Mouse (Mus musculus): Measurements from ENCODE around the gene Mavs. TPM values are rescaled to one million over a fixed set of nuclear protein-coding genes. Genes with fewer than 3 reads are reported as not detected.
A peak's percentile ranks its signal among the peaks of the same experiment; 100 is the strongest.
"Not testable (repeated sequence)": the region's sequence is repeated elsewhere in the genome, so short reads cannot be mapped to it uniquely, and the experiment has no call there.

Gene Mavs
- total RNA-seq, 2 experiments from 2014 or later: 39.6 to 44.6 TPM

DNA sequence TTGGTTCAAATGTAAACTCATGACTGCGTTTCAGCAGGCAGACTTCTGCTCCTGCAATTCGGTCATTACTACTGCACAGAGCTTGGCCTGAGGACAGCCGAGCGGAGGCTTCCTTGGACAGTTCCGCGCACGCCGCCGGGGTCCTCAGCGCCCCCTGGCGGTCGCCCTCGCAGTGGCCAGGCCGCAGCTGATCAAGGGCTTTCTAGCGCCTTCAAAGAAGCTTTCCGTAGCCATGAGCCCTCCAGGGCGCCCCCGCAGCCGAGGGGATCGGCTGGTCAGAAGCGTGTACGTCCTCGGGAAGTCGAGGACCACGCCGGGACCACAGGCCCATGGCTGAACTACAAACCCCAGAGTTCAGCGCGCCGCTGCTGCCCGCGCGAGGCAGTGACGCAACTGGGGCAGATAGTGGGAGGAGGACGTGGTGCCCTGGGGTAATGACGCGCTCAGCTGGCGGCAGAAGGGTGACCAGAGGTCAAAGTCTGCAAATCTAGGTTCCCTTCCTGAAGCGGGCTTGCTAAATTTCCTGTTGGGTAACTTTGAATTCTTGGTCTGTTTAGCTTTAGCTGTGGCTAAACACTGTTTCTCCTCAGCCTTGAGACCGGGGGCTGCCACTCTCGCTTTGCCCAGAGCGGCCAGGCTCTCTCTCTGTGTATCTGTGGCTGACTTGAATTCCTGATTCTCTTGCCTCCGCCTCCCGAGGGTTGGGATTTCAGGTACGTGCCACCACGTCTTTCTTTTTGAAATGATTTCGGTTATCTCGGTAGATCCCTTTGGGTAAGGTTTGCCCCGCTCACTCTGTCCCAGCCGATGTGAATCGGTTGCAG lies 23.7 kb upstream of the Mavs start:
- intact Hi-C loops (cut with DNase I): loop anchor here (2.0 kb wide), 4 partner anchors 25 to 115 kb away; partner anchors contain the start of genes Cenpb and Mavs
- peak; percentile 98 for DNase-seq

DNA sequence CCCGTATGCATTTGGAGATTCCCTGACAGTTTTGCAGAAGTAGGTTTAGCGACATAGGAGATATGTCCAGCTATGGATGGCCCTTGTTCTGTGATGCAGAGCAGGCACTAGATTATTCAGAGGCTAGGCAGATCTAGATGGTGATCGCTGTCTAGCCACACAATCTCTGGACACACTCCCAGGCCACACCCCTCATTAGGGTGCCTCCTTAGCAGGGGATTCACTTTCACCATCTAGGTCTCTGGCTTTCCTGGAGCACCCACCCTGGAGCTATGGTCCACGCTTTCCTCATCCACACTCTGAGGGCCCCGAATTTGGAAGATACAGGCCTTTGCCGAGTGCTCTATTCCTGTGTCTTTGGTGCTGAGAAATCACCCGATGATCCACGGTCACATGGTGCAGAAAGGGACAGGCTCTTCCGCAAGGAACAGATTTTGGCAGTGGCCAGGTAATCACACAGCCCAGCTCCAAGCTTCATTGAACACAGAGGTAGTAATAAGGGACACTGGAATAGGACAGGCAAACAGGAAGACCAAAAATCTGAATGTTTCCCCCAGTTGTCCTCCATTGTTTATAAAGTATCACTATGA lies 22.7 kb upstream of the Mavs start:
- DNase-seq: peak; percentile 43 to 50
- intact Hi-C loops (cut with DNase I): loop anchor here (2.0 kb wide), 3 partner anchors 24 to 116 kb away; partner anchors contain the start of gene Mavs

DNA sequence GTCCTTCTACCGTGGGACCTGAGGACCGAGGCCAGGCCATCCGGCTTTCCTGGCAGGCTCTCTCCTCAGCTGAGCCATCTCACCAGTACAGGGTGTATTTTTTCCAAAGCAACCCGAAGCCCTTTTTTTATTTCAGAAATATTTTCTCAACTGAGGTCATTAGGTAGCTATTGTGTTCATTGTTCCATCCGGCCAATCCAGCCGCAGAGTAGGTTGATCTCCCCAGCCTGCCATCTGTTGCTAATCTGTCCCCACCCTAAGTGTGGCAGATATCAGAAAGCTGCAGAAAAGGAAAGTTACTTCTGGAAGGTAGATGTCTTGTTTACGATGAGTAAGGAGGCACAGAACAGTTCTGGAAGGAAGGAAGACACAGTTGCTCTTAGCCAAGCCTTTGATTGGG lies 20.1 kb upstream of the Mavs start:
- intact Hi-C loops (cut with DNase I): no loop called here
- DNase-seq: peak in 1 of 2 experiments; percentile 29

DNA sequence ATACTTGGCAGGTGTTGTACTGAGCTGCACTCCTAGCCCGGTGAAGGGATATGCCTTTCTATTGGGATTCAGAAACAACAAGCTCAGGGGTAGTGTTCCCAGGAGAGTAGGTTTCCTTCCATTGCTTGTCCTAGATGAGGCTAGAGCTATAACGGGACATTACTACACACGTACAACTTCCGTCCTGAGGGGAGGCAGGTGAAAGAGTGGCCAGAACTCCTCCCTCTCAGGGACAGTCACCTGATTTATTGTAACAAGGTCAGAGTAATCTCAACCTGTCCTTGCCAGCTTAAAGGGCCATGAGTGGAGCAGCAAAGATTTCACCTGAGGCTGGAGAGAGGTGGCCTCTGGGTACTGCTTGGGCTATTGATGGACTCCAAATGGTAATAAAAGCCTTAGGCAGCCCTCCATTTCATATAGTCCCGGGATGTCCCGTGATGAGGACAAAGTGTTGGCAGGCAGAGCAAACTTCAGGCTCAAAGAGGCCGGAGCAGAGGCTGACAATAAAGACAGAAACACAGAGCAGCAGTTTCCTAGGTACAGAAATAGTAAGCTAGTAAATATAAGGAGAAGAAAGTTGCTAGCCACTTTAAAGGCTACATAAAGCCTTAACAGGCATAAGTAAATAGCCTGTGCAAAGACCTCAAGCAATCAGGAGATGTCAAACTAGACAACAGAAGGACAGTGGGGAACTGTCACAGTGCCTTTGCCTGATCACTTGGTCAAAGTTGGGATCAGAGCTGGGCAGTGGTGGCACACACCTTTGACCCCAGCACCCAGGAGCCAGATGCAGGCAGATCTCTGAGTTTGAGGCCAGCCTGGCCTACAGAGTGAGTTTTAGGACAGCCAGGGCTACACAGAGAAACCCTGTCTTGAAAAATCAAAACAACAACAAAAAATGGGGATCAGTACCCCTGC lies 17.7 kb upstream of the Mavs start:
- intact Hi-C loops (cut with DNase I): no loop called here
- peak; percentile 75 to 76 for DNase-seq

DNA sequence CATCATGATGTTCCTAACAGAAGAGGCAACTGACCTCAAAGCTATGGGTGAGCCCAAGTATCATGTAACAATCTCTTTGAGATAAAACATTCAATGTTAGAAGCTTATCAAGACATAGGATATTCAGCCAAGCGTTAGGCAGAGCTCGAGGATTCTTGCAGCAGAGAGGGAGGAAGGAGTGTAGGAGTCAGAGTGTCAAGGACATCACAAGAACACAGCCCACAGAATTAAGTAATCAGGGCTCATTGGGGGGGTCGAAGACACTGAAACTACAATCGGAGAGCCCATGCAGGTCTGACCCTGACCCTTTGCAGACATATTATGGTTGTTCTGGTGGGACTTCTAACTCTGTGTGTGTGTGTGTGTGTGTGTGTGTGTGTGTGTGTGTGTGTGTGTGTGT lies 13.8 kb upstream of the Mavs start:
- DNase-seq: no peak
- intact Hi-C loops (cut with DNase I): no loop called here

DNA sequence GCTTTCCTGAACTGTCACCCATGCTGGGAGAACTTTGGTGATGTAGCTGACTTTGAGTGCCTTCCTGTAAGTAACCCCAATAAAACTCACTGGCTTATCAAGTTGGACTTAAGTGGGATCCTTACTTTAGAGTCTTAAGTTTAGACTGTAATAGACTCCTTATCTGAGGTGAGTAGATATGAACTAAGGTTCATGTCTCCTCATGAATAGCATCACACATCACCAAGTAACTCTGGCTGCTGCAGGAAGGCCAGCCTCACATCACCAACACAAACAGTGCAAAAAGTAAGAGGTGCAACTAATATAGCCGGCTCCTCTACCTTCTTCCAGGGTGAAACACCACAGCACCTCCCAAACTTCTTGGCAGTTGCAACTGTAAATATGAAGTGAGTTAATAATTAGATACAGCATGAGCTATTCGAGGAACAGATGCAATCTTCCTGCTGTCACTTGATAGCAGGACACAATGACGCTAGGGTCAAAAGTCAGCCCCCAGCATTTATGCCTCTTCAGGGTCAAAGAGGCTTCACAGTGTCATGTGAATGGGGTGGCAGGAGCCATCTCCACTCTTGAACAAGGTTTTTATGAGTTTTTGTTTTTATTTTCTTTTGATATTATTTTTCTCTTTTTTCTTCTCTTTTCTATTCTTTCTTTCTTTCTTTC lies 11.9 kb upstream of the Mavs start:
- intact Hi-C loops (cut with DNase I): no loop called here
- no peak for DNase-seq

DNA sequence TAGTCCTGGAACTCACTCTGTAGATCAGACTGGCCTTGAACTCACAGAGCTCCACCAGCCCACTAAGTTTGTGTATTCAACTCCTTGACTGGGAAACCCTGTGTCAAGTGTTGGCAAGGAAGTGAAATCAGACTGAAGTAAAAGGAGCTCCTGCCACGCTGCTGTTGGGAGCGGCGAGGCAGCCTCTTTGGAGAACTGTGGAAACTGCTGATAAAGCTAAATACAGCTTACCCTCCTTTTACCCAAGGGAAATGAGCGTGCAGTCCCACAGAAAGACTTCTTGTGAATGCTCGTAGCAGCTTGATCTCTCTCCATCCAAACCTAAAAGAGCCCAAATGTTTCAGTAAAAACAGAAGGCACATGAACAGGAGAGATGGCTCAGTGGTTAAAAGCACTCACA lies 11.3 kb upstream of the Mavs start:
- peak; percentile 24 to 25 for DNase-seq

DNA sequence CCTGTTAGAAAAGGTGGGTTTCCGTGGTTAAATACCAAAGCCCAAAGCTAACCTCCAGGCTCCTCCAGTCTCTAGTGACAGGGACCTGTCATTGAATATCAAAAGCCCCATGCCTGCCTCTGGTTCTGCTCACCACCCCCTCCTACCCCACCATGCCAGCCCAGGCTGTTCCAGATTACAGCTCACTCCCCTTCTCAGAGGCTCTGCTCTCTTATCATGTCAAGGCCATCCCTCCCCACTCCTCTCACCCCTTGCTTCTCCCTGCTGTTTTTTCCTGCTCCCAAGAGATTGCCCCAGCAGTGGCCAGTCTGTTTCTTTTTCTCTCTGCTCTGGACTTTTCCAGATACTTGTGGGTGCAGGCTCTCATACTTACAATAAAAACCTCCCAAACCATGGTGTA lies 10.3 kb upstream of the Mavs start:
- DNase-seq: no peak
- intact Hi-C loops (cut with DNase I): no loop called here

More for the DNA sequence above, 11.3 kb upstream of the Mavs start:
- intact Hi-C loops (cut with DNase I): no loop called here

DNA sequence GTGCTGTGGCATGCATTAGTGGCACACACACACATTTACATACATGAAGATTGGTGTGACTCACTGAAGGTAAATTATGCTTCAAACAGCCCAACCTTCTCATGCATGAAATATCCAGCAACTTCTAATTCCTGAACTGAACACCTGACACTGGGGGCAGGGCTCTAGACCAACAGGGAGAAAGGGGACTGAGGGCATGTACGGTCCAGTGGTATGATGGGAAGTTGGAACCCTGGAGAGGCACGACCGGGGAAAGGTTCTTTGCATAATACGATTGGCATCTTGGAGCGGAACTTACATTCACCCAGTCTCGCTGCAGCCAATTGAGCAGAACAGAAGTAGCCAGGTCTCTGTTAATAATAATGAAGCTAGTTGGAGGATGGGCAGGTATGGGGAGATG lies 8.7 kb upstream of the Mavs start:
- intact Hi-C loops (cut with DNase I): no loop called here
- DNase-seq: no peak

DNA sequence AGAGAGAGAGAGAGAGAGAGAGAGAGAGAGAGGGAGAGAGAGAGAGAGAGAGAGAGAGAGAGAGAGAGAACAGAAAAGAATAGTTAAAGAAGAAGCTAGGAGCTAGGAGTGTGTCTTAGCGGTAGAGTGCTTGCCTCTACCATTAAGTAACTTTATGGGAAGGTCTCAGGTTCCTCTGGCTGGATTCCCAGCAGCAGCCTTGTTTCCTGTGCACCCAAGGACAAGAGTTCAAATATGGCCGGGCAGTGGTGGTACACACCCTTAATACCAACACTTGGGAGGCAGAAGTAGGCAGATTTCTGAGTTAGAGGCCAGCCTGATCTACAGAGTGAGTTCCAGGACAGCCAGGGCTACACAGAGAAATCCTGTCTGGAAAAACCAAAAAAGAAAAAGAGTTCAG lies 7.2 kb upstream of the Mavs start:
- intact Hi-C loops (cut with DNase I); DNase-seq: not testable (repeated sequence)

DNA sequence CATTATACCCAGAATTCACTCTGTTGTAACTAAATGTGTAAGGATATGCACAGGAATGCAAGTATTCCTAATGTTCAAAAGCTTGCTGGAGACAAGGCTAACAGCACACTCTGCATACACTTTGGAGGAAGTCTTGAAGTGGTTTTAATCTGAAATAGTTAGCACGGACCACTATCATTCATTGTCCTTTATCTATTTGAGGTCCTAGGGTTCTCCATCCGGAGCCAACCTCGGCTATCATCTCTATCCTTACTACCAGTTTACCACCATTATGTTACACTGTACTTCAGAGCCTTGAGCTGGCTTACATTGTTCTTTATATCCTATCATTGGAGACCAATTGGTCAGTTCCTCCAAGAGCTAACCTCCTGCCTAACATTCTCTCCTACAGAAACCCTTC lies 6.6 kb upstream of the Mavs start:
- intact Hi-C loops (cut with DNase I): no loop called here
- no peak for DNase-seq

DNA sequence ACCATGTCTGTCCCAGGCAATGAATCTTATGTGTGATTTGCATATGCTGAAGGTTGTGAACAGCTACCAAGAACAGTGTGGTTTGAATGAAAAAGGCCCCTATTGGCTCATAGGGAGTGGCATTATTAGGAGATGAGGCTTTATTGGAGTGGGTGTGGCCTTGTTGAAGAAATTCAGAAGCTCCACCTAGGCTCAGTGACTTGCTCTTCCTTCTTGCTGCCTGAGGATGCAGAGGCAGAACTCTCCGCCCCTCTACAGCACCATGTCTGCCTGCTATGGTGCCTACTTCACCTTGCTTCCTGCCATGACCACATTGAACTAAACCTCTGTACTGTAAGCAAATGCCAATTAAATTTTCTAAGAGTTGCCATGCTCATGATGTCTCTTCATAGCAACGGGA lies 1.3 kb upstream of the Mavs start:
- DNase-seq: no peak
- intact Hi-C loops (cut with DNase I): no loop called here

DNA sequence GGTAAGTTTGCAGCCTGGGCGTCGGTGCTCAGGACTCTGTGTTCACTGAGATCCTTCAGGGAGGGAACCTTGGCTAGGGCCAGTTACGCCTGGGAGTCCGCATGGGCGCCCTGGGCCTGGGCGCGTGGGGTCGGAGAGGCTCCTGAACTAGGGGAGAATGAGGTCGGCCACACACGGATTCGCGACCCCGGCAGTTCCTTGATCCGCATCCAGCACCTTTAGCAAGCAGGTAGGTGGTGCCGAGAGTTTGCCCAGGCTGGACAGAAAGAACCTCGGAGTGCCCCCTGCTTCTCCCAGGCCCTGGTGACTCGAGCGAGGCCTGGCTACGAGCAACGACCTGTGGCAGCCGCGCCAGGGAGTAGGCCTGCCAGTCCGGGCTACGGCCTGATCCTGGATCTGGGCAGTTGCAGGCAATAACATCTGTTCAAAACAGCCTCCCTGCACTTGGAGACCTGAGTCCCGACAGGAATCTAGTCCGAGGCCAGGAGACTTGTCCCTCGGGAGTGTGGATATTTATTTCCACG lies 326 bp downstream of the Mavs start:
- intact Hi-C loops (cut with DNase I): loop anchor here (2.0 kb wide), 1 partner anchor 23 kb away; no protein-coding TSS in a partner anchor
- DNase-seq: peak in 1 of 2 experiments; percentile 63

DNA sequence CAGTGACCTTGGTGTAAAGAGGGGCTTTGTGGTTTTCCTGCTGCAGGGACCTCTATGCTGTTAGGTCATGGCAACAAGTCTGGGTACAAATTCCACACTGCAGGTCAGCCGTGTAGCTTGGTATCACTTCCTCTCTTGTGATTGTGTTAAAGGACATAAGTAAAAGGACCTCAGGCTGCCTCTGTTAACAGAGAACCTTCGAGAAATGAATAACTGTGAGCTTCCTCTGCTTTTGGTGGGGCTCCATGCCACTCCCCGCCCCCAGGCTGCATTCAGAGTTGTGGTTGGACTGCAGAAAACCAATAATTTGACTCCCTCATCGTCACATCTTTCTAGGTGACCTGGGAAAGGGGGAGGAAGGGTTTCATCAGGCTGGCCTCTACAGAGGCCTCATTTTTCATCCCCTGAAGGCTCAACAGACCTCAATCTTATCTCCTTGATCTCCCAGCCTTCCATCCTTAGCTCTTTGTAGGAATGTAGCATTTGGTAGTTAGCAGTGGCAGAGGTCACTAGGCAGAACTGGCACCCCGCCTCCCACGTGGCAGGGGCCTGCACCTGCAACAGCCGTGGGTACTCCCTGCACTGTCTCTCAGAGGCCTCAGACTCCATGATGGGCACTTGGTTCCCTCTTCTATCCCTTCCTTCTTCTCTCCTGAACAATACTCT lies 1.2 kb downstream of the Mavs start:
- intact Hi-C loops (cut with DNase I): loop anchor here (2.0 kb wide), 1 partner anchor 24 kb away; no protein-coding TSS in a partner anchor

DNA sequence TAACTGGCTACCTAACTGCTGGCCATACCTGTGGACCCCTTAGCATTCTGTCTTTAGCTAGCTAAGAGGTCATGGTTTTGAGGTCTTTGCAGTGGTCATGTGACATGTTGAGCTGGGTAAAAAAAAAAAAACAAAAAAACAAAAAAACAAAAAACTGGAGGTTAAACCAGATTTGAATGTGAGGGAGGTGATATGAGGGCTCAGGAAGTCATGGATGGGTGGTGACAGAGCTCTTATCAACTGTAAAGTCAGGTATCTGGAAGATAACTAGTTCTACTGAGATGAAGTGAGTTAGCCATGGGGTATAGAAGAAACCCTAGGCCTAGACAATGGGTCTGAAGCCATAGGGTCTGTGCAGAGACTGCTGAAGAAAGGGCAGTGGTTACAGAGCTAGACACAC lies 8.3 kb downstream of the Mavs start:
- intact Hi-C loops (cut with DNase I): no loop called here
- no peak for DNase-seq

More for the DNA sequence above, 1.2 kb downstream of the Mavs start:
- peak; percentile 15 to 33 for DNase-seq

DNA sequence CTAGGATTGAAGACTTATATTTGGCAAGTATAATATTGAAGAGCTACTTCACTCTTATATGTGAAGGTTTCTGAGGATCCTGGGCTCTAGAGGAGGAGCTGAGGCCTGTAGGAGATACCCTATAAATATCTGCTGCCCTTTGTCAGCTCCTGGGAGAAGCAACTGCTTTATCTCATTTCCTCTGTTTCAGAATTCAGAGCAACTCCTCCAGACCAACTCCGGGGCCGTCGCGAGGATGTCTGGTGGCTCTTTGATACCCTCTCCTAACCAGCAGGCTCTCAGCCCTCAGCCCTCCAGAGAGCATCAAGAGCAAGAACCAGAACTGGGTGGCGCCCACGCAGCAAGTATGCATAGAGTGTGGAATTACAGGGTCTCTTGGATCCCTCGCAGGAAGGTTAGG lies 9.1 kb downstream of the Mavs start:
- DNase-seq: no peak

DNA sequence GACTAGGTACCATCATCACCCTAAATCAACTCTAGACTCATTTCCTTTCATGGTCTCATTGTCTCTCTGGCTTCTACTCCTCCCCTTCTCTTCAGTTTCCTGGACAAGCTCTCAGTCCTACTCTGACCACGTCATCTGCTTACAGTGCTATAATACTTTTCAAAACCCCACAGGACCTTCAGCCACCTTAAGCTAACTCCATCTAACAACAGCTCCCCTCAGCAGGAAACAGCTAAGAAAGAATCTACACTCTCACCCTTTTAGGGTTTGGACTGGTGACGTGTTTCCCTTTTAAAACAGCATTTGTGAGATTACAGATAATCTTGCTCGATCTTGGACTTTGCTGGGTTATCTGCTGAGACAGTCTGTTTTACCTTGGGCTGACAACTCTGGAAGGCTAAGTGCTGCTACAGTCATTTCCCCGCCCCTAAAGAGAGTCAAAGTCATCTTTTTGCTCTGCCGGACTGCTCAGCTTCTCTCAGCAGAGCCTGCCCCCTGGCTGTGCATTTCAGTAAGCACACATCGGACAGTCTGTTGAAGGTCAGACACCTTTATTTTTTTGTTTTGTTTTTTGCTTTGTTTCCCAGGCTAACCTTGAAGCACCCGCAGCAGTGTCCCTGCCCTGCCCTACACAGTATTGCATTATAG lies 19.9 kb downstream of the Mavs start:
- peak; percentile 82 to 83 for DNase-seq
- intact Hi-C loops (cut with DNase I): loop anchor here (2.0 to 10.0 kb wide), 5 partner anchors 43 to 292 kb away; partner anchors contain the start of gene Cenpb

More for the DNA sequence above, 9.1 kb downstream of the Mavs start:
- intact Hi-C loops (cut with DNase I): no loop called here

DNA sequence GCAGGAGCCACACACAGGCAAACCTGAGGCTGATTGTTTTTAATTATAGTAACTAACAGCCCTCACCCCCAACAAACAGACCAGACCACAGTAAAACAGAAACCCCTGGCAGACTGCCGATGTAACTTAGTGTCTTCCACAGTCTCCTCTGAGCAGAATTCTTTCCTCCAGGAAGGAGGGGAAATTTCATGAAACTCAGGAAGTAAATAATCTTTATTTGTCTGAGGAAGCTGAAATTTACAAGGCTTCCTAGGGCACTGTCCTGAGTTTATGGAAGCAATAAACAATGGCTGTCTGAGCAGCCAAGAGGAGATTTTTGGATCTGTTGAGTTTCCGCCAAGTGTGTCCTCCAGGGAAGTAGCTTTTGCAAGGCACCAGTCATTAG lies 20.5 kb downstream of the Mavs start:
- DNase-seq: peak in 1 of 2 experiments; percentile 70

DNA sequence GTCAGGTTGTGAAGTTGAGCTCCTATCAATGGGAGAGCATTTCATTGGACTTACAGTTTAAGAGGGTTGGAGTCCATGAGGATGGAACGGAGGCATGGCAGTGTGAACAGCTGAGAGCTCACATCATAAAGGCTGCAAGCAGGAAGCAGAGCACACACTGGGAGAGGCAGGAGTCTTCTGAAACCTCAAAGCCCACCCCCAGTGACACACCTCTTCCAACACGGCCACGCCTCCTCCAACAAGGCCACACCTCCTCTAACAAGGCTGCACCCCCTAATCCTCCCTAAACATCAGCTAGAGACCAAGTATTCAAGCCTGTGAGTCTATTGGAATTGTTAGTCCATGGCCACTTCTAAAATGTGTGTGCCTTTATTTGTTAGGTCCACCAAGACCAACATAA lies 21.9 kb downstream of the Mavs start:
- DNase-seq: no peak
- intact Hi-C loops (cut with DNase I): loop anchor here (2.0 to 10.0 kb wide), 2 partner anchors 45 to 201 kb away; no protein-coding TSS in a partner anchor

More for the DNA sequence above, 20.5 kb downstream of the Mavs start:
- intact Hi-C loops (cut with DNase I): loop anchor here (2.0 to 10.0 kb wide), 3 partner anchors 44 to 292 kb away; no protein-coding TSS in a partner anchor

Data from heart, postnatal 10 days (tissue).